Mouse (Mus musculus): ENCODE results near the gene Znhit1.

DNA sequence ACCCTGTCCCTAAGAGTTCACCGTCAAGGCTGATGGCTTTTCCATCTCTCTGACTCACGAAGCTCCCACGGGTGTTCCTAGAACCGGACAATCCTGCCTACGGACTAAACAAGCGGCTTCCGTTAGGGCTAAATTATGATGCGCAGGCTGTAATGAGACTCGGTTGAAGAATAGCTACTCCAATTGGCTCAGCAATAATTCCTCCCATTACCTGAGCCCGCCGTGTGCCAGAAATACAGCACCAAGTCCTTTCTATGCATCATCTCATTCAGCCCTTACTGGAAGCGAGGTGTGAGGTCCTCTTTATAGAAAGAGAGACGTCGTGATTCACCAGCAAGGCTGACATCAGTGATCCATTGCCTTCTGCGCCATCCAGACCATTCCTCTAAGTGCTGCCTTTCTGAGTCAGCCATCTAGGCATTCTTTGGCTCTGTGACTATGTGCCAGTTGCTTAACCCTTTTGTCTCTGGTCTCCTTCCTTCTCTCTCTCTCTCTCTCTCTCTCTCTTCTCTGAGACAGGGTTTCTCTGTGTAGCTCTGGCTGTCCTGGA is 24.7 kb upstream of the Znhit1 start:
- TF ChIP-seq POLR2A (IDR thresholded peaks at IDR 0.05; ENCODE audit: extremely low read depth, insufficient read depth, low read length) (no peak), CTCF (IDR thresholded peaks at IDR 0.05; ENCODE audit: extremely low read depth, insufficient read depth, low read length) (no peak)
